8 mouse cellular contexts compared by ENCODE assay signal in the genomic region with DNA sequence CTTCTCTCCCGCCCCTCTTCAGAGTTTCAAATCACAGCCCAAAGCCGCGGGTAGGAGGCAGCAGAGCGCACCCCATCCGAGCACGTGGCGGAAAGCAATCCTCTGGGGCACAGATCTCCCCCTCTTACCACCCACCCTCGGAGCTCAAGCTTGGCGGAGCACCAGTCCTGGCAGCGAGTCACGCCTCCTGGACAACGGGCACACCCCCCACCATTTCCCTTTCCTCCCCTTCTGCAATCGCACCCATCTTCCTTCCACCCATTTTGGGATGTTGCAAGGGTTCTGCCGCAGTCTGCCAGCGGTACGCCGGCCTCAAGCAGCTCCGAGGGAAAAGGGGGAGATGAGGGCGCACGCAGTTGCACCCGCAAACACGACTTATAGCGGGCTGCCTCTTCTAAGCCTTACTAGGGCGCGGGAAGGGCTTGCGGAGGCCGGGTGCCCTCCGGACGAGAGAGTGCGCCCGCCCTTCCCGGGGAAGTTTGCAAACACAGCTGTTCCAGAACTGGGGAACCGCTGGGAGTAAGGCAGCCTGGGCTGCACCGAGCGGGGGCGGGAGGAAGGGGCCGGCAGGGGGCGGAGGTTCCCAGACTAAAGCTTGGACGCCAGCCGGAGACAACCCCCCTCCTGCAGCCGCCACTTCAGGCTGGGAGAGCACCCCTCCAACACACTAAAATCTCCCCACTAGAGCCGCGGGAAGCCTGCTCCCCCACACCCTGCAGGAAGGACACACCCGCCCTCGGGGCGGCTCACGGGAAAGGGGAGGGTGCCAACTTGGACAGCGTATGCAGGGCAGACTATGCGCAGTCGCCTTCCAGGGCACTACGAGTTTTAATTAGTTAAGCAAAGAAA. TPM values are rescaled to one million over a fixed set of nuclear protein-coding genes. Genes with fewer than 3 reads are reported as not detected.
DNase-seq lines count a peak whose midpoint lies in the region; ATAC-seq and TF ChIP-seq lines count a peak whose summit lies in the region.

No protein-coding gene starts in this region.

- TF ChIP-seq POLR2A in cortical plate, adult 2 months (IDR thresholded peaks at IDR 0.05; ENCODE audit: extremely low read depth, insufficient read depth, low read length), result no peak

- H3K36me3 ChIP-seq in intestine, embryonic 14.5 days (ENCODE audit: control insufficient read depth, insufficient read depth, low read length), result peaks cover 2% of the 10 kb centered on the region; the same call in 1 of the 2 replicates

- WGBS in intestine, embryonic 14.5 days, result under 1% methylated on average over 51 of the region's 51 CpGs

- peak; percentile 41 for ATAC-seq in intestine, embryonic 14.5 days (replicated peaks; ENCODE audit: low FRiP score, low TSS enrichment, low read depth)
- peak; percentile 57 for ATAC-seq in megakaryocyte, adult 5-6 weeks (ENCODE audit: poor library complexity, severe bottlenecking)

- TF ChIP-seq CTCF in cortical plate, adult 2 months (IDR thresholded peaks at IDR 0.05; ENCODE audit: extremely low read depth, insufficient read depth, low read length), result peak; percentile 46

- H3K9ac ChIP-seq in intestine, embryonic 14.5 days (ENCODE audit: low read length), result peak overlapping the region; percentile 91

- peak overlapping the region; percentile 81 for H3K4me2 ChIP-seq in intestine, embryonic 14.5 days (ENCODE audit: low read length)

- peak; percentile 85 to 93 for DNase-seq in adrenal gland, adult (ENCODE audit: inconsistent age in 2 of 2, low spot score in 1 of 2)
- peak; percentile 84 for DNase-seq in gastrocnemius, postnatal 25 days
- peak; percentile 87 for DNase-seq in intestine, embryonic 14.5 days (ENCODE audit: low spot score)
- peak; percentile 72 to 90 for DNase-seq in left cerebral cortex, postnatal 10 days (ENCODE audit: extremely low spot score in 1 of 2, low spot score in 2 of 2)
- peak; percentile 66 for DNase-seq in right cerebral cortex, adult 18-20 months
- peak; percentile 72 for DNase-seq in urinary bladder, postnatal 25 days (ENCODE audit: low spot score)

- no peak overlapping the region for H3K27ac ChIP-seq in cortical plate, adult 2 months (ENCODE audit: insufficient read depth, low read length)
- peak overlapping the region; percentile 99 for H3K27ac ChIP-seq in intestine, embryonic 14.5 days (ENCODE audit: low read depth)

- intact Hi-C loops in left cerebral cortex, postnatal 10 days (cut with DNase I), result loop anchor here (2.0 kb wide), 1 partner anchor 828 kb away; no protein-coding TSS in a partner anchor

- no peaks in the 10 kb centered on the region for H3K4me1 ChIP-seq in cortical plate, adult 2 months (ENCODE audit: control insufficient read depth, insufficient read depth, low read length)
- peaks cover 28% of the 10 kb centered on the region for H3K4me1 ChIP-seq in intestine, embryonic 14.5 days (replicated peaks; ENCODE audit: control insufficient read depth, insufficient read depth, low read length)

- peak overlapping the region; percentile 56 for H3K4me3 ChIP-seq in cortical plate, adult 2 months (ENCODE audit: insufficient read depth, low read length)
- H3K4me3 ChIP-seq in intestine, embryonic 14.5 days (ENCODE audit: low read depth, low read length), result peak overlapping the region; percentile 72

- H3K27me3 ChIP-seq in intestine, embryonic 14.5 days (replicated peaks; ENCODE audit: control insufficient read depth, insufficient read depth, low read length), result no peaks in the 10 kb centered on the region

- no peaks in the 10 kb centered on the region for H3K9me3 ChIP-seq in intestine, embryonic 14.5 days (ENCODE audit: control insufficient read depth, low read length)

RNA-seq across cellular contexts. Expression of gene Jag1, which starts 2.0 kb away (rescaled TPM):
- polyA plus RNA-seq in cortical plate, adult 2 months (2012; rRNA removed), result 2.6 and 2.9 TPM in 2 replicates
- total RNA-seq in gastrocnemius, postnatal 25 days (2021), result 1 to 10 TPM; 5.6 to 7.1 TPM
- 18.8 and 20.6 TPM in 2 replicates for polyA plus RNA-seq in intestine, embryonic 14.5 days (2014; fragmentation: Nextera tagmentation; extraction: Ambion mirVana)
- total RNA-seq in left cerebral cortex, postnatal 10 days (2021), result 1 to 10 TPM; 5.9 to 7.6 TPM
- 0.57 and 0.94 TPM in 2 replicates for total RNA-seq in megakaryocyte, adult 5-6 weeks (2015)
- total RNA-seq in megakaryocyte, adult 5-6 weeks (2017), result 0.61 and 0.81 TPM in 2 replicates
